Mouse (Mus musculus) neural tube, embryonic 14.5 days (tissue): ENCODE results near the gene Clybl. TPM values are rescaled to one million over a fixed set of nuclear protein-coding genes. Genes with fewer than 3 reads are reported as not detected.

Experiments used
- ATAC-seq: fragments of 200-750 bp; cut with Nextera tagmentation; 2 replicates; pipeline ENCODE4 v1.8.0; 2017; ENCODE audit warnings: low read depth, mild to moderate bottlenecking, moderate TSS enrichment, moderate library complexity
- H3K27ac ChIP-seq: fragments of 300-500 bp; sonication (generic); 2 replicates; pipeline ENCODE4 v1.5.1; 2014; ENCODE audit warnings: low read depth, mild to moderate bottlenecking, control low read depth, low read length, moderate library complexity, mixed read lengths
- H3K27me3 ChIP-seq: fragments of 300-500 bp; sonication (generic); 2 replicates; pipeline ENCODE4 v1.6.1; 2014; ENCODE audit warnings: low read length; ENCODE audit not compliant: control insufficient read depth, insufficient read depth
- H3K36me3 ChIP-seq: fragments of 300-500 bp; sonication (generic); 2 replicates; pipeline ENCODE4 v1.6.1; 2014; ENCODE audit warnings: low read length, mixed read lengths; ENCODE audit not compliant: control insufficient read depth, insufficient read depth
- H3K4me1 ChIP-seq: fragments of 300-500 bp; sonication (generic); 2 replicates; pipeline ENCODE4 v1.6.1; 2014; ENCODE audit warnings: low read length; ENCODE audit not compliant: control insufficient read depth, insufficient read depth
- H3K4me2 ChIP-seq: fragments of 300-500 bp; sonication (generic); 2 replicates; pipeline ENCODE4 v1.6.1; 2014; ENCODE audit warnings: mild to moderate bottlenecking, low read depth, low read length, control low read depth
- H3K4me3 ChIP-seq: fragments of 300-500 bp; sonication (generic); 2 replicates; pipeline ENCODE4 v1.5.1; 2014; ENCODE audit warnings: low read depth, low read length, control low read depth, mixed read lengths
- H3K9ac ChIP-seq: fragments of 300-500 bp; sonication (generic); replicated peaks from 2 replicates; pipeline ENCODE4 v1.6.1; 2014; ENCODE audit warnings: low read depth, mild to moderate bottlenecking, control low read depth, low read length, mixed read lengths
- H3K9me3 ChIP-seq: fragments of 300-500 bp; sonication (generic); 2 replicates; pipeline ENCODE4 v1.6.1; 2016; ENCODE audit warnings: low read length; ENCODE audit not compliant: control insufficient read depth
- WGBS: fragments of 180-500 bp; shearing (Covaris S2); extraction: QIAGEN DNeasy Blood & Tissue Kit; methylation state at CpG from one replicate; pipeline ENCODE4 v1.1.7; 2014; 5-methylcytosine and 5-hydroxymethylcytosine counted together
- polyA plus RNA-seq: library from polyadenylated mRNA; unstranded; fragments of >200 nt; fragmentation: Nextera tagmentation; extraction: Ambion mirVana; gene quantifications from 2 replicates; pipeline ENCODE4 v1.2.1, GENCODE M21; 2014

Gene Clybl
- polyA plus RNA-seq, 1 experiment from 2014 or later = 9.1 TPM

GRCm38 (mm10) chr14:122330716-122331115 is 149.2 kb downstream of the Clybl start:
- Histone ChIP-seq H3K27ac (no peak overlapping the region), H3K36me3 (no peaks in the 10 kb centered on the region), H3K9me3 (no peaks in the 10 kb centered on the region), H3K4me3 (no peak overlapping the region), H3K27me3 (no peaks in the 10 kb centered on the region), H3K4me2 (no peak overlapping the region), H3K4me1 (no peaks in the 10 kb centered on the region), H3K9ac (no peak overlapping the region)
- 91% methylated on average over 2 of the region's 2 CpGs for WGBS
- ATAC-seq = no peak

GRCm38 (mm10) chr14:122331635-122332460 is 150.3 kb downstream of the Clybl start:
- 77% methylated on average over 12 of the region's 14 CpGs for WGBS
- H3K36me3 ChIP-seq = no peaks in the 10 kb centered on the region
- H3K27ac ChIP-seq = no peak overlapping the region
- ATAC-seq = no peak
- H3K9ac ChIP-seq = no peak overlapping the region
- no peaks in the 10 kb centered on the region for H3K4me1 ChIP-seq
- no peak overlapping the region for H3K4me2 ChIP-seq
- no peaks in the 10 kb centered on the region for H3K27me3 ChIP-seq
- no peaks in the 10 kb centered on the region for H3K9me3 ChIP-seq
- H3K4me3 ChIP-seq = no peak overlapping the region

GRCm38 (mm10) chr14:122336957-122337356 is 155.5 kb downstream of the Clybl start:
- Histone ChIP-seq H3K4me2 (no peak overlapping the region), H3K9ac (no peak overlapping the region), H3K9me3 (no peaks in the 10 kb centered on the region), H3K27ac (no peak overlapping the region), H3K36me3 (no peaks in the 10 kb centered on the region), H3K4me3 (no peak overlapping the region), H3K27me3 (no peaks in the 10 kb centered on the region), H3K4me1 (no peaks in the 10 kb centered on the region)
- WGBS = 68% methylated on average over 4 of the region's 4 CpGs
- ATAC-seq = no peak

- Histone ChIP-seq H3K4me2 (no peak overlapping the region), H3K27me3 (no peaks in the 10 kb centered on the region), H3K9me3 (no peaks in the 10 kb centered on the region), H3K9ac (no peak overlapping the region), H3K36me3 (no peaks in the 10 kb centered on the region), H3K27ac (no peak overlapping the region), H3K4me3 (no peak overlapping the region), H3K4me1 (no peaks in the 10 kb centered on the region)
- 70% methylated on average over 4 of the region's 4 CpGs for WGBS
- ATAC-seq = no peak
Observed at GRCm38 (mm10) chr14:122338784-122339183, 157.3 kb downstream of the Clybl start.

GRCm38 (mm10) chr14:122340141-122340540 is 158.6 kb downstream of the Clybl start:
- H3K27ac ChIP-seq = no peak overlapping the region
- no peaks in the 10 kb centered on the region for H3K4me1 ChIP-seq
- H3K9ac ChIP-seq = no peak overlapping the region
- H3K9me3 ChIP-seq = no peaks in the 10 kb centered on the region
- no peaks in the 10 kb centered on the region for H3K36me3 ChIP-seq
- no peak for ATAC-seq
- no peak overlapping the region for H3K4me2 ChIP-seq
- H3K4me3 ChIP-seq = no peak overlapping the region
- 94% methylated on average over 5 of the region's 5 CpGs for WGBS
- no peaks in the 10 kb centered on the region for H3K27me3 ChIP-seq

- Histone ChIP-seq H3K4me2 (no peak overlapping the region), H3K4me1 (no peaks in the 10 kb centered on the region), H3K27me3 (no peaks in the 10 kb centered on the region), H3K36me3 (no peaks in the 10 kb centered on the region), H3K9ac (no peak overlapping the region), H3K27ac (no peak overlapping the region), H3K4me3 (no peak overlapping the region), H3K9me3 (no peaks in the 10 kb centered on the region)
- no peak for ATAC-seq
- WGBS = 51% methylated on average over 6 of the region's 6 CpGs
Observed at GRCm38 (mm10) chr14:122341591-122342360, 160.3 kb downstream of the Clybl start.

GRCm38 (mm10) chr14:122344272-122345224 is 163.0 kb downstream of the Clybl start:
- no peaks in the 10 kb centered on the region for H3K9me3 ChIP-seq
- H3K27ac ChIP-seq = no peak overlapping the region
- ATAC-seq = no peak
- no peak overlapping the region for H3K4me3 ChIP-seq
- 67% methylated on average over 18 of the region's 18 CpGs for WGBS
- H3K4me2 ChIP-seq = no peak overlapping the region
- H3K27me3 ChIP-seq = no peaks in the 10 kb centered on the region
- H3K36me3 ChIP-seq = no peaks in the 10 kb centered on the region
- no peak overlapping the region for H3K9ac ChIP-seq
- H3K4me1 ChIP-seq = no peaks in the 10 kb centered on the region

GRCm38 (mm10) chr14:122348069-122348468 is 166.6 kb downstream of the Clybl start:
- Histone ChIP-seq H3K4me1 (no peaks in the 10 kb centered on the region), H3K9me3 (no peaks in the 10 kb centered on the region), H3K36me3 (no peaks in the 10 kb centered on the region), H3K27me3 (no peaks in the 10 kb centered on the region), H3K4me2 (no peak overlapping the region), H3K27ac (no peak overlapping the region), H3K4me3 (no peak overlapping the region), H3K9ac (no peak overlapping the region)
- WGBS = 81% methylated on average over 7 of the region's 7 CpGs
- ATAC-seq = no peak
